Mouse (Mus musculus) splenic B cell, adult 2 months (primary cell): Measurements from ENCODE around the gene Gjd2.

ENCODE experiments used
- DNase-seq: peaks from one replicate; pipeline ENCODE4 v3.0.0-alpha.2; 2011; ENCODE audit warnings: low read depth, low spot score
- H3K27me3 ChIP-seq: 2 replicates; pipeline ENCODE4 v1.6.1; 2012; ENCODE audit warnings: mild to moderate bottlenecking, low read length, moderate library complexity, mixed read lengths; ENCODE audit not compliant: control insufficient read depth, poor library complexity, insufficient read depth, severe bottlenecking
- H3K36me3 ChIP-seq: 2 replicates; pipeline ENCODE4 v1.6.1; 2012; ENCODE audit warnings: mild to moderate bottlenecking, low read length, moderate library complexity, mixed read lengths; ENCODE audit not compliant: control insufficient read depth, poor library complexity, insufficient read depth, severe bottlenecking

The Gjd2 gene

GRCm38 (mm10) chr2:114032259-114032658, 18.8 kb upstream of the Gjd2 start:
- Histone ChIP-seq H3K27me3 (no peaks in the 10 kb centered on the region), H3K36me3 (no peaks in the 10 kb centered on the region)
- no peak for DNase-seq

- no peaks in the 10 kb centered on the region for H3K36me3 ChIP-seq
- no peaks in the 10 kb centered on the region for H3K27me3 ChIP-seq
- DNase-seq, result no peak
Measured at GRCm38 (mm10) chr2:114023383-114023782, 10.0 kb upstream of the Gjd2 start.

GRCm38 (mm10) chr2:114020210-114020563, 6.8 kb upstream of the Gjd2 start:
- no peak for DNase-seq
- Histone ChIP-seq H3K27me3 (no peaks in the 10 kb centered on the region), H3K36me3 (no peaks in the 10 kb centered on the region)

GRCm38 (mm10) chr2:114019474-114020209, 6.2 kb upstream of the Gjd2 start:
- no peak for DNase-seq
- Histone ChIP-seq H3K36me3 (no peaks in the 10 kb centered on the region), H3K27me3 (no peaks in the 10 kb centered on the region)

- no peak for DNase-seq
- H3K36me3 ChIP-seq, result no peaks in the 10 kb centered on the region
- H3K27me3 ChIP-seq, result no peaks in the 10 kb centered on the region
Measured at GRCm38 (mm10) chr2:114018136-114018535, 4.7 kb upstream of the Gjd2 start.

GRCm38 (mm10) chr2:114014839-114015238, 1.4 kb upstream of the Gjd2 start:
- no peaks in the 10 kb centered on the region for H3K36me3 ChIP-seq
- no peak for DNase-seq
- no peaks in the 10 kb centered on the region for H3K27me3 ChIP-seq

GRCm38 (mm10) chr2:114013846-114014245, 427 bp upstream of the Gjd2 start:
- no peak for DNase-seq
- no peaks in the 10 kb centered on the region for H3K36me3 ChIP-seq
- H3K27me3 ChIP-seq, result no peaks in the 10 kb centered on the region

- Histone ChIP-seq H3K36me3 (no peaks in the 10 kb centered on the region), H3K27me3 (no peaks in the 10 kb centered on the region)
- DNase-seq, result no peak
Measured at GRCm38 (mm10) chr2:114012749-114013211, 639 bp downstream of the Gjd2 start.

GRCm38 (mm10) chr2:114011838-114012237, 1.6 kb downstream of the Gjd2 start:
- no peaks in the 10 kb centered on the region for H3K36me3 ChIP-seq
- no peak for DNase-seq
- no peaks in the 10 kb centered on the region for H3K27me3 ChIP-seq

GRCm38 (mm10) chr2:114008321-114008720, 5.1 kb downstream of the Gjd2 start:
- DNase-seq, result no peak
- Histone ChIP-seq H3K27me3 (no peaks in the 10 kb centered on the region), H3K36me3 (no peaks in the 10 kb centered on the region)

GRCm38 (mm10) chr2:113997484-113997883, 15.9 kb downstream of the Gjd2 start:
- no peak for DNase-seq

GRCm38 (mm10) chr2:113996930-113997329, 16.5 kb downstream of the Gjd2 start:
- no peak for DNase-seq
- H3K36me3 ChIP-seq, result no peaks in the 10 kb centered on the region
- no peaks in the 10 kb centered on the region for H3K27me3 ChIP-seq

More at GRCm38 (mm10) chr2:113997484-113997883, 15.9 kb downstream of the Gjd2 start:
- H3K36me3 ChIP-seq, result no peaks in the 10 kb centered on the region
- H3K27me3 ChIP-seq, result no peaks in the 10 kb centered on the region

- no peak for DNase-seq
- Histone ChIP-seq H3K27me3 (no peaks in the 10 kb centered on the region), H3K36me3 (no peaks in the 10 kb centered on the region)
Measured at GRCm38 (mm10) chr2:113984890-113985289, 28.5 kb downstream of the Gjd2 start.

GRCm38 (mm10) chr2:113980664-113981063, 32.8 kb downstream of the Gjd2 start:
- DNase-seq, result no peak
- no peaks in the 10 kb centered on the region for H3K27me3 ChIP-seq
- H3K36me3 ChIP-seq, result no peaks in the 10 kb centered on the region

GRCm38 (mm10) chr2:113978151-113978771, 35.2 kb downstream of the Gjd2 start:
- Histone ChIP-seq H3K36me3 (no peaks in the 10 kb centered on the region), H3K27me3 (no peaks in the 10 kb centered on the region)
- DNase-seq, result no peak
